Mouse (Mus musculus) liver, adult 2 months (tissue): Measurements from ENCODE around the gene I0C0044D17Rik.

Source experiments
- CTCF ChIP-seq: fragments of 200-500 bp; IDR thresholded peaks from 2 replicates; pipeline ENCODE4 v1.5.1; 2011; ENCODE audit warnings: low read depth, low read length, control low read depth
- POLR2A ChIP-seq: fragments of 200-500 bp; IDR thresholded peaks from 2 replicates; pipeline ENCODE4 v1.6.1; 2011; ENCODE audit warnings: low read length, control low read depth; ENCODE audit not compliant: insufficient read depth; ENCODE audit errors: extremely low read depth

GRCm38 (mm10) chr4:98837715-98838505 is 14.3 kb upstream of the I0C0044D17Rik start:
- TF ChIP-seq CTCF (no peak), POLR2A (no peak)
